Mouse (Mus musculus) heart, embryonic 13.5 days (tissue): ENCODE measurements at regions not wholly inside any gene's neighbourhood (a gene's known extent, or its start where the extent isn't known, plus 50 kb on each side); places are given as distances from the start of the nearest gene placed in this dataset.

Experiments
- ATAC-seq: fragments of 200-750 bp; cut with Nextera tagmentation; 2 replicates; pipeline ENCODE4 v1.8.0; 2017; ENCODE audit warnings: moderate TSS enrichment; ENCODE audit not compliant: insufficient number of reproducible peaks, low FRiP score, low TSS enrichment; ENCODE audit errors: extremely low read depth
- H3K27ac ChIP-seq: fragments of 300-500 bp; sonication (generic); replicated peaks from 2 replicates; pipeline ENCODE4 v1.5.1; 2015; ENCODE audit warnings: moderate library complexity, mild to moderate bottlenecking, inconsistent platforms
- H3K27me3 ChIP-seq: fragments of 300-500 bp; sonication (generic); replicated peaks from 2 replicates; pipeline ENCODE4 v1.6.1; 2015; ENCODE audit warnings: mild to moderate bottlenecking, inconsistent platforms
- H3K36me3 ChIP-seq: fragments of 300-500 bp; sonication (generic); 2 replicates; pipeline ENCODE4 v1.6.1; 2015; ENCODE audit warnings: mild to moderate bottlenecking, inconsistent platforms
- H3K4me1 ChIP-seq: fragments of 300-500 bp; sonication (generic); 2 replicates; pipeline ENCODE4 v1.6.1; 2015; ENCODE audit warnings: inconsistent platforms
- H3K4me2 ChIP-seq: fragments of 300-500 bp; sonication (generic); 2 replicates; pipeline ENCODE4 v1.6.1; 2015; ENCODE audit warnings: inconsistent platforms, mild to moderate bottlenecking, moderate library complexity
- H3K4me3 ChIP-seq: fragments of 300-500 bp; sonication (generic); 2 replicates; pipeline ENCODE4 v1.5.1; 2015; ENCODE audit warnings: moderate library complexity, mild to moderate bottlenecking, inconsistent platforms
- H3K9ac ChIP-seq: fragments of 300-500 bp; sonication (generic); 2 replicates; pipeline ENCODE4 v1.6.1; 2015; ENCODE audit warnings: inconsistent platforms, mild to moderate bottlenecking, moderate library complexity
- H3K9me3 ChIP-seq: fragments of 300-500 bp; sonication (generic); 2 replicates; pipeline ENCODE4 v1.6.1; 2016; ENCODE audit warnings: inconsistent platforms
- WGBS: fragments of 180-500 bp; shearing (Covaris S2); methylation state at CpG from one replicate; pipeline ENCODE4 v1.1.7; 2015; ENCODE audit warnings: mixed read lengths; 5-methylcytosine and 5-hydroxymethylcytosine counted together

- H3K4me1 ChIP-seq = peaks cover 12% of the 10 kb centered on the region
- no peak overlapping the region for H3K9ac ChIP-seq
- H3K4me2 ChIP-seq = no peak overlapping the region
- WGBS = 78% methylated on average over 2 of the region's 2 CpGs
- H3K27ac ChIP-seq = no peak overlapping the region
- ATAC-seq = no peak
- H3K36me3 ChIP-seq = no peaks in the 10 kb centered on the region
- H3K9me3 ChIP-seq = no peaks in the 10 kb centered on the region
- no peaks in the 10 kb centered on the region for H3K27me3 ChIP-seq
- no peak overlapping the region for H3K4me3 ChIP-seq
Observed at GRCm38 (mm10) chr8:103273476-103273875, 488.0 kb upstream of the Cdh11 start.

GRCm38 (mm10) chr8:103281801-103282200 is 496.4 kb upstream of the Cdh11 start:
- Histone ChIP-seq H3K4me2 (no peak overlapping the region), H3K4me3 (no peak overlapping the region), H3K9ac (no peak overlapping the region), H3K36me3 (no peaks in the 10 kb centered on the region), H3K4me1 (no peaks in the 10 kb centered on the region), H3K27me3 (no peaks in the 10 kb centered on the region), H3K27ac (no peak overlapping the region), H3K9me3 (no peaks in the 10 kb centered on the region)
- WGBS = 23% methylated on average over 1 of the region's 1 CpGs
- ATAC-seq = no peak

GRCm38 (mm10) chr8:103288561-103288974 is 503.1 kb upstream of the Cdh11 start:
- H3K27me3 ChIP-seq = no peaks in the 10 kb centered on the region
- H3K9ac ChIP-seq = no peak overlapping the region
- WGBS = 82% methylated on average over 12 of the region's 12 CpGs
- no peak overlapping the region for H3K27ac ChIP-seq
- H3K4me1 ChIP-seq = no peaks in the 10 kb centered on the region
- ATAC-seq = no peak
- H3K9me3 ChIP-seq = no peaks in the 10 kb centered on the region
- no peaks in the 10 kb centered on the region for H3K36me3 ChIP-seq
- no peak overlapping the region for H3K4me2 ChIP-seq
- no peak overlapping the region for H3K4me3 ChIP-seq

- Histone ChIP-seq H3K27me3 (no peaks in the 10 kb centered on the region), H3K9me3 (0 out of 2 replicates have a peak, but pooled peaks cover 4% of the 10 kb centered on the region), H3K4me2 (no peak overlapping the region), H3K9ac (no peak overlapping the region), H3K36me3 (no peaks in the 10 kb centered on the region), H3K4me1 (no peaks in the 10 kb centered on the region), H3K4me3 (no peak overlapping the region), H3K27ac (no peak overlapping the region)
- ATAC-seq = no peak
- WGBS = 57% methylated on average over 2 of the region's 2 CpGs
Observed at GRCm38 (mm10) chr8:103292896-103293295, 507.5 kb upstream of the Cdh11 start.

GRCm38 (mm10) chr8:103306476-103307183 is 521.2 kb upstream of the Cdh11 start:
- Histone ChIP-seq H3K4me1 (no peaks in the 10 kb centered on the region), H3K27me3 (no peaks in the 10 kb centered on the region), H3K27ac (no peak overlapping the region), H3K4me3 (no peak overlapping the region), H3K36me3 (no peaks in the 10 kb centered on the region), H3K9me3 (no peaks in the 10 kb centered on the region), H3K9ac (no peak overlapping the region), H3K4me2 (no peak overlapping the region)
- ATAC-seq = no peak
- WGBS = 49% methylated on average over 1 of the region's 1 CpGs

GRCm38 (mm10) chr8:103313576-103313975 is 528.1 kb upstream of the Cdh11 start:
- no peak overlapping the region for H3K4me3 ChIP-seq
- no peak for ATAC-seq
- H3K27ac ChIP-seq = no peak overlapping the region
- H3K4me2 ChIP-seq = no peak overlapping the region
- 68% methylated on average over 1 of the region's 1 CpGs for WGBS
- H3K36me3 ChIP-seq = no peaks in the 10 kb centered on the region
- no peaks in the 10 kb centered on the region for H3K9me3 ChIP-seq
- no peaks in the 10 kb centered on the region for H3K4me1 ChIP-seq
- no peaks in the 10 kb centered on the region for H3K27me3 ChIP-seq
- H3K9ac ChIP-seq = no peak overlapping the region

GRCm38 (mm10) chr8:103314279-103315022 is 529.0 kb upstream of the Cdh11 start:
- no peak overlapping the region for H3K9ac ChIP-seq
- no peaks in the 10 kb centered on the region for H3K9me3 ChIP-seq
- no peak overlapping the region for H3K4me2 ChIP-seq
- H3K4me1 ChIP-seq = no peaks in the 10 kb centered on the region
- no peak for ATAC-seq
- H3K27ac ChIP-seq = no peak overlapping the region
- H3K4me3 ChIP-seq = no peak overlapping the region
- H3K27me3 ChIP-seq = no peaks in the 10 kb centered on the region
- 21% methylated on average over 1 of the region's 1 CpGs for WGBS
- no peaks in the 10 kb centered on the region for H3K36me3 ChIP-seq

- Histone ChIP-seq H3K4me2 (no peak overlapping the region), H3K27me3 (no peaks in the 10 kb centered on the region), H3K4me1 (no peaks in the 10 kb centered on the region), H3K4me3 (no peak overlapping the region), H3K36me3 (no peaks in the 10 kb centered on the region), H3K27ac (no peak overlapping the region), H3K9ac (no peak overlapping the region), H3K9me3 (no peaks in the 10 kb centered on the region)
- 78% methylated on average over 1 of the region's 1 CpGs for WGBS
- no peak for ATAC-seq
Observed at GRCm38 (mm10) chr8:103315742-103316141, 530.3 kb upstream of the Cdh11 start.

- ATAC-seq = no peak
- Histone ChIP-seq H3K9ac (no peak overlapping the region), H3K27ac (no peak overlapping the region), H3K9me3 (no peaks in the 10 kb centered on the region), H3K36me3 (no peaks in the 10 kb centered on the region), H3K4me3 (no peak overlapping the region), H3K27me3 (no peaks in the 10 kb centered on the region), H3K4me2 (no peak overlapping the region), H3K4me1 (no peaks in the 10 kb centered on the region)
- WGBS = 55% methylated on average over 5 of the region's 5 CpGs
Observed at GRCm38 (mm10) chr8:103316691-103317091, 531.2 kb upstream of the Cdh11 start.

GRCm38 (mm10) chr8:103317149-103317725 is 531.8 kb upstream of the Cdh11 start:
- Histone ChIP-seq H3K27ac (no peak overlapping the region), H3K9me3 (no peaks in the 10 kb centered on the region), H3K4me2 (no peak overlapping the region), H3K36me3 (no peaks in the 10 kb centered on the region), H3K4me3 (no peak overlapping the region), H3K27me3 (no peaks in the 10 kb centered on the region), H3K9ac (no peak overlapping the region), H3K4me1 (no peaks in the 10 kb centered on the region)
- no peak for ATAC-seq
- WGBS = 70% methylated on average over 2 of the region's 2 CpGs

- no peaks in the 10 kb centered on the region for H3K4me1 ChIP-seq
Observed at GRCm38 (mm10) chr8:103324016-103324665, 538.7 kb upstream of the Cdh11 start.

More at GRCm38 (mm10) chr8:103324016-103324665, 538.7 kb upstream of the Cdh11 start:
- no peak overlapping the region for H3K4me2 ChIP-seq
- H3K27me3 ChIP-seq = no peaks in the 10 kb centered on the region
- H3K4me3 ChIP-seq = no peak overlapping the region
- no peak overlapping the region for H3K9ac ChIP-seq
- no peak overlapping the region for H3K27ac ChIP-seq
- no peaks in the 10 kb centered on the region for H3K36me3 ChIP-seq
- ATAC-seq = no peak
- no peaks in the 10 kb centered on the region for H3K9me3 ChIP-seq
